Mouse (Mus musculus): Measurements from ENCODE around the gene Twist2. TPM values are rescaled to one million over a fixed set of nuclear protein-coding genes. Genes with fewer than 3 reads are reported as not detected.

Gene Twist2
- polyA plus RNA-seq, 1 experiment, result 3.3 TPM

- H3K4me1 ChIP-seq (ENCODE audit: control insufficient read depth, insufficient read depth, insufficient read length, low read length), result no peaks in the 10 kb centered on the region; the same call in 1 of the 2 replicates
- H3K27ac ChIP-seq (ENCODE audit: insufficient read depth, low read depth, low read length), result no peak overlapping the region
- no peaks in the 10 kb centered on the region for H3K36me3 ChIP-seq (ENCODE audit: control insufficient read depth, insufficient read depth, low read length)
- TF ChIP-seq CTCF (IDR thresholded peaks at IDR 0.05; ENCODE audit: extremely low read depth, insufficient read length, insufficient replicate concordance, low read depth, low read length) (no peak), POLR2A (IDR thresholded peaks at IDR 0.05; ENCODE audit: low read depth, low read length) (no peak)
- WGBS, result 76% methylated on average over 11 of the region's 11 CpGs
- no peak overlapping the region for H3K4me3 ChIP-seq (ENCODE audit: low read depth, low read length)
- no peaks in the 10 kb centered on the region for H3K27me3 ChIP-seq (ENCODE audit: control insufficient read depth, insufficient read depth, low read length)
Observed at GRCm38 (mm10) chr1:91858101-91858790, 57.0 kb downstream of the Twist2 start.

GRCm38 (mm10) chr1:91858901-91859300 is 57.6 kb downstream of the Twist2 start:
- TF ChIP-seq POLR2A (IDR thresholded peaks at IDR 0.05; ENCODE audit: low read depth, low read length) (no peak), CTCF (IDR thresholded peaks at IDR 0.05; ENCODE audit: extremely low read depth, insufficient read length, insufficient replicate concordance, low read depth, low read length) (no peak)
- Histone ChIP-seq H3K4me1 (ENCODE audit: control insufficient read depth, insufficient read depth, insufficient read length, low read length) (no peaks in the 10 kb centered on the region; the same call in 1 of the 2 replicates), H3K4me3 (ENCODE audit: low read depth, low read length) (no peak overlapping the region), H3K27ac (ENCODE audit: insufficient read depth, low read depth, low read length) (no peak overlapping the region), H3K27me3 (ENCODE audit: control insufficient read depth, insufficient read depth, low read length) (no peaks in the 10 kb centered on the region), H3K36me3 (ENCODE audit: control insufficient read depth, insufficient read depth, low read length) (no peaks in the 10 kb centered on the region)
- WGBS, result 97% methylated on average over 1 of the region's 1 CpGs

GRCm38 (mm10) chr1:91861511-91861910 is 60.2 kb downstream of the Twist2 start:
- TF ChIP-seq CTCF (IDR thresholded peaks at IDR 0.05; ENCODE audit: extremely low read depth, insufficient read length, insufficient replicate concordance, low read depth, low read length) (no peak), POLR2A (IDR thresholded peaks at IDR 0.05; ENCODE audit: low read depth, low read length) (no peak)
- no peaks in the 10 kb centered on the region for H3K36me3 ChIP-seq (ENCODE audit: control insufficient read depth, insufficient read depth, low read length)
- H3K4me1 ChIP-seq (ENCODE audit: control insufficient read depth, insufficient read depth, insufficient read length, low read length), result no peaks in the 10 kb centered on the region; the same call in 1 of the 2 replicates
- 44% methylated on average over 7 of the region's 7 CpGs for WGBS
- H3K27ac ChIP-seq (ENCODE audit: insufficient read depth, low read depth, low read length), result no peak overlapping the region
- H3K27me3 ChIP-seq (ENCODE audit: control insufficient read depth, insufficient read depth, low read length), result no peaks in the 10 kb centered on the region
- H3K4me3 ChIP-seq (ENCODE audit: low read depth, low read length), result no peak overlapping the region

GRCm38 (mm10) chr1:91866001-91866400 is 64.7 kb downstream of the Twist2 start:
- Histone ChIP-seq H3K36me3 (ENCODE audit: control insufficient read depth, insufficient read depth, low read length) (no peaks in the 10 kb centered on the region), H3K27me3 (ENCODE audit: control insufficient read depth, insufficient read depth, low read length) (no peaks in the 10 kb centered on the region), H3K27ac (ENCODE audit: insufficient read depth, low read depth, low read length) (no peak overlapping the region), H3K4me3 (ENCODE audit: low read depth, low read length) (no peak overlapping the region), H3K4me1 (ENCODE audit: control insufficient read depth, insufficient read depth, insufficient read length, low read length) (no peaks in the 10 kb centered on the region)
- TF ChIP-seq POLR2A (IDR thresholded peaks at IDR 0.05; ENCODE audit: low read depth, low read length) (no peak), CTCF (IDR thresholded peaks at IDR 0.05; ENCODE audit: extremely low read depth, insufficient read length, insufficient replicate concordance, low read depth, low read length) (no peak)
- WGBS, result 47% methylated on average over 2 of the region's 2 CpGs

GRCm38 (mm10) chr1:91871101-91871500 is 69.8 kb downstream of the Twist2 start:
- TF ChIP-seq POLR2A (IDR thresholded peaks at IDR 0.05; ENCODE audit: low read depth, low read length) (no peak), CTCF (IDR thresholded peaks at IDR 0.05; ENCODE audit: extremely low read depth, insufficient read length, insufficient replicate concordance, low read depth, low read length) (no peak)
- 55% methylated on average over 6 of the region's 6 CpGs for WGBS
- Histone ChIP-seq H3K27ac (ENCODE audit: insufficient read depth, low read depth, low read length) (no peak overlapping the region), H3K36me3 (ENCODE audit: control insufficient read depth, insufficient read depth, low read length) (no peaks in the 10 kb centered on the region), H3K4me3 (ENCODE audit: low read depth, low read length) (no peak overlapping the region), H3K27me3 (ENCODE audit: control insufficient read depth, insufficient read depth, low read length) (no peaks in the 10 kb centered on the region), H3K4me1 (ENCODE audit: control insufficient read depth, insufficient read depth, insufficient read length, low read length) (no peaks in the 10 kb centered on the region; the same call in 1 of the 2 replicates)

GRCm38 (mm10) chr1:91872388-91873059 is 71.3 kb downstream of the Twist2 start:
- no peak overlapping the region for H3K4me3 ChIP-seq (ENCODE audit: low read depth, low read length)
- H3K27me3 ChIP-seq (ENCODE audit: control insufficient read depth, insufficient read depth, low read length), result no peaks in the 10 kb centered on the region
- no peaks in the 10 kb centered on the region for H3K36me3 ChIP-seq (ENCODE audit: control insufficient read depth, insufficient read depth, low read length)
- TF ChIP-seq CTCF (IDR thresholded peaks at IDR 0.05; ENCODE audit: extremely low read depth, insufficient read length, insufficient replicate concordance, low read depth, low read length) (no peak), POLR2A (IDR thresholded peaks at IDR 0.05; ENCODE audit: low read depth, low read length) (no peak)
- no peak overlapping the region for H3K27ac ChIP-seq (ENCODE audit: insufficient read depth, low read depth, low read length)
- 37% methylated on average over 8 of the region's 8 CpGs for WGBS
- no peaks in the 10 kb centered on the region; the same call in 1 of the 2 replicates for H3K4me1 ChIP-seq (ENCODE audit: control insufficient read depth, insufficient read depth, insufficient read length, low read length)

GRCm38 (mm10) chr1:91873572-91874285 is 72.5 kb downstream of the Twist2 start:
- no peak overlapping the region for H3K27ac ChIP-seq (ENCODE audit: insufficient read depth, low read depth, low read length)
- H3K36me3 ChIP-seq (ENCODE audit: control insufficient read depth, insufficient read depth, low read length), result no peaks in the 10 kb centered on the region
- 75% methylated on average over 10 of the region's 10 CpGs for WGBS
- no peak overlapping the region for H3K4me3 ChIP-seq (ENCODE audit: low read depth, low read length)
- TF ChIP-seq POLR2A (IDR thresholded peaks at IDR 0.05; ENCODE audit: low read depth, low read length) (no peak), CTCF (IDR thresholded peaks at IDR 0.05; ENCODE audit: extremely low read depth, insufficient read length, insufficient replicate concordance, low read depth, low read length) (no peak)
- no peaks in the 10 kb centered on the region; the same call in 1 of the 2 replicates for H3K4me1 ChIP-seq (ENCODE audit: control insufficient read depth, insufficient read depth, insufficient read length, low read length)
- H3K27me3 ChIP-seq (ENCODE audit: control insufficient read depth, insufficient read depth, low read length), result no peaks in the 10 kb centered on the region
